Mouse (Mus musculus) kidney, postnatal 0 days (tissue): ENCODE measurements around the gene Gm37596. TPM values are rescaled to one million over a fixed set of nuclear protein-coding genes. Genes with fewer than 3 reads are reported as not detected.
"Not testable (repeated sequence)": the region's sequence is repeated elsewhere in the genome, so short reads cannot be mapped to it uniquely, and the experiment has no call there.

Experiments
- ATAC-seq: fragments of 200-750 bp; cut with Nextera tagmentation; replicated peaks from 2 replicates; pipeline ENCODE4 v1.8.0; 2017; ENCODE audit warnings: low read depth, moderate number of reproducible peaks, moderate TSS enrichment, moderate library complexity; ENCODE audit not compliant: low FRiP score
- DNase-seq: peaks from one replicate; pipeline ENCODE4 v3.0.0-alpha.2; 2016; ENCODE audit warnings: low spot score
- H3K27ac ChIP-seq: fragments of 300-500 bp; sonication (generic); 2 replicates; pipeline ENCODE4 v1.5.1; 2014; ENCODE audit warnings: mild to moderate bottlenecking
- H3K27me3 ChIP-seq: fragments of 300-500 bp; sonication (generic); 2 replicates; pipeline ENCODE4 v1.6.1; 2014; ENCODE audit warnings: low read length, mixed read lengths; ENCODE audit not compliant: insufficient read depth
- H3K36me3 ChIP-seq: fragments of 300-500 bp; sonication (generic); 2 replicates; pipeline ENCODE4 v1.6.1; 2014; ENCODE audit warnings: low read length, mixed read lengths; ENCODE audit not compliant: insufficient read depth
- H3K4me1 ChIP-seq: fragments of 300-500 bp; sonication (generic); replicated peaks from 2 replicates; pipeline ENCODE4 v1.6.1; 2014; ENCODE audit warnings: antibody characterized with exemption, low read length, mixed read lengths; ENCODE audit not compliant: insufficient read depth
- H3K4me2 ChIP-seq: fragments of 300-500 bp; sonication (generic); 2 replicates; pipeline ENCODE4 v1.6.1; 2014; ENCODE audit warnings: mild to moderate bottlenecking, low read length, moderate library complexity, mixed read lengths
- H3K4me3 ChIP-seq: fragments of 300-500 bp; sonication (generic); replicated peaks from 2 replicates; pipeline ENCODE4 v1.5.1; 2014; ENCODE audit warnings: low read depth, low read length
- H3K9ac ChIP-seq: fragments of 300-500 bp; sonication (generic); 2 replicates; pipeline ENCODE4 v1.6.1; 2014; ENCODE audit warnings: low read depth, low read length
- H3K9me3 ChIP-seq: fragments of 300-500 bp; sonication (generic); replicated peaks from 2 replicates; pipeline ENCODE4 v1.6.1; 2016; ENCODE audit warnings: low read length, inconsistent platforms, mixed read lengths
- CTCF ChIP-seq: IDR thresholded peaks from 2 replicates; pipeline ENCODE4 v1.5.1; 2016; ENCODE audit warnings: antibody characterized with exemption, low read depth, mild to moderate bottlenecking, moderate library complexity
- WGBS: fragments of 180-500 bp; shearing (Covaris S2); extraction: QIAGEN DNeasy Blood & Tissue Kit; methylation state at CpG from one replicate; pipeline ENCODE4 v1.1.7; 2014; 5-methylcytosine and 5-hydroxymethylcytosine counted together
- polyA plus RNA-seq: library from polyadenylated mRNA; unstranded; fragments of >200 nt; fragmentation: Nextera tagmentation; extraction: Ambion mirVana; gene quantifications from 2 replicates; pipeline ENCODE4 v1.2.1, GENCODE M21; 2015

Gm37596 gene
- not detected in 2 replicates for polyA plus RNA-seq

GRCm38 (mm10) chr3:93692970-93693369 lies at the start of gene Gm37596:
Gene Gm37596 (minus strand): TSS chr3:93693070.
- WGBS, result 83% methylated on average over 1 of the region's 2 CpGs
- not testable (repeated sequence) for ATAC-seq

GRCm38 (mm10) chr3:93708969-93709637 lies 16.2 kb upstream of the Gm37596 start:
- not testable (repeated sequence) for DNase-seq, H3K9ac ChIP-seq, H3K27ac ChIP-seq, H3K9me3 ChIP-seq, ATAC-seq, H3K36me3 ChIP-seq, H3K4me2 ChIP-seq, H3K27me3 ChIP-seq, H3K4me3 ChIP-seq, H3K4me1 ChIP-seq
- 87% methylated on average over 2 of the region's 2 CpGs for WGBS

More at GRCm38 (mm10) chr3:93692970-93693369, at the start of gene Gm37596:
- not testable (repeated sequence) for H3K9ac ChIP-seq, H3K27me3 ChIP-seq, DNase-seq, H3K9me3 ChIP-seq, H3K4me2 ChIP-seq, H3K36me3 ChIP-seq, H3K4me3 ChIP-seq, H3K27ac ChIP-seq, H3K4me1 ChIP-seq

GRCm38 (mm10) chr3:93676210-93676609 lies 16.7 kb downstream of the Gm37596 start, which contains the start of gene Tdpoz1:
Gene Tdpoz1 (minus strand): TSS chr3:93676310.
- not testable (repeated sequence) for DNase-seq, H3K36me3 ChIP-seq, H3K4me1 ChIP-seq, H3K4me3 ChIP-seq, H3K9me3 ChIP-seq, H3K4me2 ChIP-seq, ATAC-seq, H3K27me3 ChIP-seq, H3K27ac ChIP-seq, H3K9ac ChIP-seq
- 72% methylated on average over 2 of the region's 4 CpGs for WGBS

- H3K4me3 ChIP-seq, ATAC-seq, H3K9ac ChIP-seq, H3K27me3 ChIP-seq, H3K4me2 ChIP-seq, H3K27ac ChIP-seq, H3K36me3 ChIP-seq, DNase-seq, H3K9me3 ChIP-seq, H3K4me1 ChIP-seq: not testable (repeated sequence)
- whole genome bisulfite sequencing, result 79% methylated on average over 5 of the region's 6 CpGs
These were observed 21.9 kb downstream of the Gm37596 start for GRCm38 (mm10) chr3:93670805-93671503.

GRCm38 (mm10) chr3:93654260-93654659 lies 38.6 kb downstream of the Gm37596 start:
- H3K36me3 ChIP-seq, result no peaks in the 10 kb centered on the region
- H3K9me3 ChIP-seq, result no peaks in the 10 kb centered on the region
- H3K4me3 ChIP-seq, result no peak overlapping the region
- DNase-seq (no peak), ATAC-seq (no peak)
- no peak overlapping the region for H3K27ac ChIP-seq
- 83% methylated on average over 1 of the region's 1 CpGs for WGBS
- H3K9ac ChIP-seq, result no peak overlapping the region
- H3K4me1 ChIP-seq, result no peaks in the 10 kb centered on the region
- no peak overlapping the region for H3K4me2 ChIP-seq
- TF ChIP-seq CTCF, result no peak
- H3K27me3 ChIP-seq, result no peaks in the 10 kb centered on the region

GRCm38 (mm10) chr3:93652586-93652985 lies 40.3 kb downstream of the Gm37596 start, which contains the start of gene Tdpoz2:
Gene Tdpoz2 (minus strand): TSS chr3:93652686.
- ATAC-seq (no peak), DNase-seq (no peak)
- Histone ChIP-seq H3K36me3 (no peaks in the 10 kb centered on the region), H3K4me1 (no peaks in the 10 kb centered on the region), H3K4me2 (no peak within 1 kb of the TSS), H3K9ac (no peak within 1 kb of the TSS), H3K27me3 (no peaks in the 10 kb centered on the region), H3K4me3 (no peak within 1 kb of the TSS), H3K9me3 (no peaks in the 10 kb centered on the region), H3K27ac (no peak within 1 kb of the TSS)
- TF ChIP-seq CTCF, result no peak
- 89% methylated on average over 3 of the region's 3 CpGs for WGBS

Other genes starting within 250 kb of the Gm37596 start
- 0.28 and 0.33 TPM in 2 replicates for gene Tchhl1, start 224.3 kb downstream of the Gm37596 start, polyA plus RNA-seq
- gene S100a11, start 172.6 kb downstream of the Gm37596 start, polyA plus RNA-seq, result 2,066 and 2,191 TPM in 2 replicates
- 534 and 566 TPM in 2 replicates for gene S100a10, start 138.0 kb downstream of the Gm37596 start, polyA plus RNA-seq
- gene Tdpoz2, start 40.4 kb downstream of the Gm37596 start, polyA plus RNA-seq, result not detected in 2 replicates
- gene Tdpoz1, start 16.8 kb downstream of the Gm37596 start, polyA plus RNA-seq, result not detected in 2 replicates
- gene Gm5773, start 79.9 kb upstream of the Gm37596 start, polyA plus RNA-seq, result not detected in 2 replicates
- not detected in 2 replicates for gene Tdpoz4, start 103.3 kb upstream of the Gm37596 start, polyA plus RNA-seq
- gene Tdpoz3, start 132.9 kb upstream of the Gm37596 start, polyA plus RNA-seq, result not detected in 2 replicates